Mouse (Mus musculus): ENCODE results near the gene Rab6b. TPM values are rescaled to one million over a fixed set of nuclear protein-coding genes. Genes with fewer than 3 reads are reported as not detected.
"Not testable (repeated sequence)": the region's sequence is repeated elsewhere in the genome, so short reads cannot be mapped to it uniquely, and the experiment has no call there.

The Rab6b gene
- polyA plus RNA-seq, 1 experiment, result 10.1 TPM

- not testable (repeated sequence) for DNase-seq (ENCODE audit: low read depth)
Measured at GRCm38 (mm10) chr9:103108341-103108798, 3.2 kb upstream of the Rab6b start.

GRCm38 (mm10) chr9:103108943-103109670 lies 2.5 kb upstream of the Rab6b start:
- DNase-seq (ENCODE audit: low read depth), result no peak

DNA sequence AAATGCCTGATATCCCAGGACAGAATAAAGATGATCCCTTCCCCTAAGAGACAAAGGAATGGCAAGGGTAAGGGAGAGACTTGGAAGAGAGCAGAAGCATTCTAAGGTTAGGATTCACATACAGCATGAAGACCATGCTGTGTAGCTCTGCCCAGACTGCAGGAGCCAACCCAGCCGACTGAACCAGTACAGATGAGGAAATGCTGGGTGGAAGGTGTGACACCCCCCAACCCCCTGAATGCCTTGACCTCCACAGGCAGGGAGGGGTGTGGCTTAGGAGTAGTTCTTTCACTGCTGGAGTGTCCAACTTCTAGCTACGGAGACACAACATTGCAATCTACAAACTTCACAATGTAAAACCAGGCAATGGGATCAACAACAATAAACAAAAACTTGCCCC lies 1.7 kb upstream of the Rab6b start:
- DNase-seq (ENCODE audit: low read depth), result no peak

DNA sequence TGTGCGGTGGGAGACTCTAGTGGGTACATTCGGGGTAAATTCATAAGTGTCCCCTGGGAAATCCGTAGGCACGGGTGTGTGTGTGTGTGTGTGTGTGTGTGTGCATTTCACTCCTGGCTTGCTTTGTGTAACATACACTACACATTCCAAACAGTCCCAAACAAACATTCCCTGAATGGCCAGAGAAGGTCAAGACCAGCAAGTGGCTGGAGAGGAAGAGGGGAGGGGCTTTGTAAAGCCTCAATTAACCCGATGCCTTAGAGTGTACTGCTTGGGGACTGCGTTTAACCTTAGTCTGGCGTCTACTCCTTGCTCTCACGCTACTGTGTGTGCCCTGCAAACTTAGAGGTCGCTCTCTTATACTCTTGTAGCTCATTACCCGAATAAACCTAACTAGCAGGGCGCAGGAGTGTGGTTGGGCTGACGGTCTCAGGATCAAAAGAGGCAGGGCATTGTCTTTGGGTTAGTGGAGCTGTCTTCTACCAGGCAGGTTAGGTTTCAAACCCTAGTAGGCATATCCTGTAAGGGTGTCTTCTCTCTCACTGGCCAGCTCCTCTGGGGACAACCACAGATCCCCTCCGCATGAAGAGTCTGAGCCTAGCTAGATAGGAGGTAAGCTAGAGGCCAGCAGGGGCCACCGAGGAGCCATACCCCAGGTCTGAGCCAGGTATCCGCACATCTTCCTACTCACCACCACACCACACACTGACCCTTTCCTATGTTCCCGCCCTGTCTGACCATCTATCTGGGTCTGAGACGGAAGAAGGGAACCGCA lies 673 bp upstream of the Rab6b start:
- DNase-seq (ENCODE audit: low read depth), result no peak

- DNase-seq (ENCODE audit: low read depth), result no peak
Measured at GRCm38 (mm10) chr9:103112471-103113271, 1.1 kb downstream of the Rab6b start.

DNA sequence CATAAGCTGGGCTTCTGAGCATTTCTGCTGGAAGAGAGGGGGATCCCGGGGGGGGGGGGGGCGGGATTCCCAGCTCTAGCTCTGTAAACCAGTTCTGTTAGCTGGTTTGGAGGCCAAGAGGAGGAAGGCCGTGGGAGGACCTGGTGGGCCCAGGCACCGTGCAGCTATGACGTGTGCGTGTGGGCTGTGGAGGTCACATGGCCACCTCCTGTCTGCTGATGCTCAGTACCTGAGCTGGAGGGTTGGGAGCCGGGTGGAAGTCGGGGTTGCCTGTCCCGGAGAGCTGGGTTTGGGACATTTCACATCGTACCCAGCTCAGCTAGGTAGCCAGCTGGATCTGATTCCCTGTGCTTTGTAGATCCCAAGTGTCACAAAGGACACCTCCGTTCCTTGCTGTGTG lies 1.8 kb downstream of the Rab6b start:
- DNase-seq (ENCODE audit: low read depth), result no peak

- no peak for DNase-seq (ENCODE audit: low read depth)
Measured at GRCm38 (mm10) chr9:103114326-103114725, 2.7 kb downstream of the Rab6b start.

- no peak for DNase-seq (ENCODE audit: low read depth)
Measured at GRCm38 (mm10) chr9:103114901-103115300, 3.3 kb downstream of the Rab6b start.

DNA sequence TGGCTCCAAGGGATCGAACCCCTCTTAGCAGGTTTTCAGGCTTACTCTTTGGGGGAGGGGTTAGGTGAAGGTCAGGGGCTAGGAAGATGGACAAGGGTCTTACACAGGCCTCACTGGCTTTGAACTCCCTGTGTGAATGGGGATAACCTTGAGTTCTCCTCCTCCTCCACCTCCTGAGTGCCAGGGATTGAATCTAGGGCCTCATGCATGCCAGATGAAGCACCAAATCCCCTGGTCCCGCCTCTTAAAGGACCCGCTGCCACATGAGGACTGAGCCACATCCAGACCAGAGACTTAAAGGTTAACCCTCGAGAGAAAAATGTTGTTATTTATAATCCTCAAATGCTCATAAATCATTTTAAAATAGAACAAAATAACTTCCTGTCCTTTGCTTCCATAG lies 5.4 kb downstream of the Rab6b start:
- no peak for DNase-seq (ENCODE audit: low read depth)

DNA sequence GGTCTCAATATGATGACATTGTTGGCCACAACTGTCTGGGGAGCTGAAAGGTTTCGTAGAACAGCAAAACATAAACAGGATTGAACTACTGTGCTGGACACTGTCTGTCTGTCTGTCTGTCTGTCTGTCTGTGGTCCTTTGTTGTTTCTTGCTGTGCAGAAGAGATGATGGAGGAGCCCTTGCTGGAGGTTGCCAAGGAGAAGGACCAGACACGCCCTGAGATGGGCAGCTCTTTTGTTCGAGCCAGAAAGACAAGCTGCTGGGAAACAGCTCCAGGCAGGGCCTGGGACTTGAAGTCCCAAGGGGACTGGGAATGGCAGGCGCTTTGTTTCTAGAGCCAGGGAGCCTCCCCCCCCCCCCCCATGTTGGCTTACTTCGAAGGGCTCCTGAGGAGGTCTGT lies 5.9 kb downstream of the Rab6b start:
- no peak for DNase-seq (ENCODE audit: low read depth)

DNA sequence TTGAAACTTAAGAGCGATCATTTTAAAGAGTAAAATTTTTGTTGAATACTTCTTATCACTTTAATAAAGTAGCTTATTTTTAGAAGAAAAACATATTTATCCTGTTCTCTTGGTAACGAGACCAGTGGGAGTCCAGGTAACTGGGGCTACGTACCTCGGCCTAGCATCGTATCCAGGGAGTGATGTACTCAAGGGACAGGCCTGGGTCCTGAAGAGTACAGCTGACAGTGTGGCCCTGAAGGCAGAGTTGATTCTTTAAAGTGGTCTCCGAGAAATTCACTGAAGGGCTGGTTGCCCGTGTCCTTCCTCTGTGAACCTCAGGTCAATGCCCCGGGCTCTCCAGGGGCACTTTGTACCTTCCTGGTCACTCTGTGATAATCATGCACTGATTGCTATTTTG lies 6.4 kb downstream of the Rab6b start:
- DNase-seq (ENCODE audit: low read depth), result no peak

GRCm38 (mm10) chr9:103118651-103119275 lies 7.2 kb downstream of the Rab6b start:
- DNase-seq (ENCODE audit: low read depth), result no peak

DNA sequence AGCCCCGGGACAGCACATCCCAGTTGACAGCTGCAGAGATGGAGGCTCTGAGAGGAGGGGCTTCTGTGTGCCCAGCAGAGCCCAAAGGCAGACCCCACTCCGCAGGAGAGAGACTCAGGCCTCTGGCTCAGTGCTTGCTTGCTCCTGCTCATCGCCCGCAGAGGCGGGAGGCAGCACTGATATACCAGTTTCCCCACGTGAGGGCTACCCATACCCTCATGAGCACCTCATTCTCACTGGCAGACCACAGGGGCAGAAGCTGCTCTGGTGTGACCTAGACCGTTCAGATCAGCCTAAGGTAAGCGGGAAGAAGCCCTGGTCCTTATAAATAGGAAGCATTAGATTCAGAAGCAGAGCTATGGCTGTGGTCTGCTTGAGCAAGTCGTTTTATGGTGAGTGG lies 8.2 kb downstream of the Rab6b start:
- DNase-seq (ENCODE audit: low read depth), result no peak

DNA sequence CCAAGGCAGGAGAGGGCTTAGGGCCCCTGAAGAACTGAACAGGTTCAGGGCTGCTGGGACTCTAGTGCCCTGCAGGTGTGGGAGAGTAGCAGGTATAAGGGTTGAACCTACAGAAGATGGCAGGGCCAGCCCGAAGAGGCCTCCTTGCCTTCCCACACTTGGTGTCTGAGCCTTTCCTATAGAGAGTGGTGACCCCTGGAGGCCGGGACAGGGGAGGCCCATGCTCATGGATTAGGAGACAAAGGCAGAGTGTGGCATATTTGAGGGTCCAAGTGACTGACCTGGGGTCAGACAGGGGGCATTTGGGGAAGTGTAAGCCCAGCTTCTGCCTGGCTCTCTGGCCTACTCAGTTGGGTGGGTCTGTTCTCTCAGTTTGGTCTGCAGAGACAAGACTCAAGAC lies 8.6 kb downstream of the Rab6b start:
- no peak for DNase-seq (ENCODE audit: low read depth)

DNA sequence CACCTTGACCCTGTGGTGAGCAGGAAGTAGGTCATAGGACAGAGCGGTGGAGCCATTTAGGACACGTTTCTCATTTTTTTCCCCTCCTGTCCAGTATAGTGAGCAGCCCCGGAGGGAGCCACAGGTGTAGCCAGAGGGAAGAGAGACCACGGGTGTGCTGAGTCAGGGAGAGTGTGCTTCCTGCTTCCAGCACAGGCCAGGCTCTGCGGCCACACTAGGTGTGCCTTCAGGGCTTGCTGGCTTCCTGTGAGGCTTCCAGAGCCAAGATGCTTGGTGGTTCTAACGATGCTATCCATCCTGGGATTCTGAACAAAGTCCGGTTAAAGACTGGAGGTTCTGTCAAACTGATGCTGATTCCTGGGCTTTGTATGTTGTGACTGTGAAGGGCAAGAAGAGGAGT lies 10.0 kb downstream of the Rab6b start:
- no peak for DNase-seq (ENCODE audit: low read depth)

DNA sequence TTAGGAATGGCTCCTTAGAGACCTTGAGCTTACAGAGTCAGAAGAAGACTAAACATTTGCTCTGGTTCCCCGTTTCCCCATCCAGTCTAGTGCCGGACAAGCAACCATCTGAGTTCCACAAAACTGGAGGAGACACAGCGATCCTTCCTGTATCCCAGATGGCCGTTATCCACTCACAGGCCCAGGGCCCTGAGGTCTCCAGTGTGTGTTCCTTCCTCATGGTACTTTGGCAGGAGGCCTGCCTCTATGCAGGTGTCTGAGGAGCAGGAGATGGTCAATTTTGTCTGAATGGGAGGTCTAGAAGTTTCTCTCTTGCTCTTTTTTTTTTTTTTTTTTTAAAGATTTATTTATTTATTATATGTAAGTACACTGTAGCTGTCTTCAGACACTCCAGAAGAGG lies 13.2 kb downstream of the Rab6b start:
- DNase-seq (ENCODE audit: low read depth), result no peak

GRCm38 (mm10) chr9:103133493-103134124 lies 22.0 kb downstream of the Rab6b start:
- DNase-seq (ENCODE audit: low read depth), result no peak

- no peak for DNase-seq (ENCODE audit: low read depth)
Measured at GRCm38 (mm10) chr9:103134450-103135030, 23.0 kb downstream of the Rab6b start.

DNA sequence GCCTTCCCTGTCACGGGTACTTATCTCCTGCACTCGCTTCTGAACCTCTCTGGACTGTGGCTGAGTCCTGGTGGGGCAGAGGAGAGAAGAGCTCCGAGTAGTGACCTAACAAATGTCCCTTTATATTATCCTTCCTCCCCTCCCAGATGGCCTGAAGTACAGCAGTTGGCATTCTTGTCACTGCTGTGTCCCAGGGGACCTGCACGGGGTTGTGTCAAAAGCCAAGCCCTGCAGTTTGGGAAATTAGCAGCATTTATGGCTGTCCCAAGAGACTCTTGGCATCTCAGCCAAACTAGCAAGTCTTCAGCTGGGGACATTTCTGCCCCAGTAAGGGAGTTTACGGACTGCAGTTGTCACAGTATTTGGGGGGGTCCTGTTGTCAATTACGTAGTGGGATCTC lies 27.9 kb downstream of the Rab6b start:
- no peak for DNase-seq (ENCODE audit: low read depth)

DNA sequence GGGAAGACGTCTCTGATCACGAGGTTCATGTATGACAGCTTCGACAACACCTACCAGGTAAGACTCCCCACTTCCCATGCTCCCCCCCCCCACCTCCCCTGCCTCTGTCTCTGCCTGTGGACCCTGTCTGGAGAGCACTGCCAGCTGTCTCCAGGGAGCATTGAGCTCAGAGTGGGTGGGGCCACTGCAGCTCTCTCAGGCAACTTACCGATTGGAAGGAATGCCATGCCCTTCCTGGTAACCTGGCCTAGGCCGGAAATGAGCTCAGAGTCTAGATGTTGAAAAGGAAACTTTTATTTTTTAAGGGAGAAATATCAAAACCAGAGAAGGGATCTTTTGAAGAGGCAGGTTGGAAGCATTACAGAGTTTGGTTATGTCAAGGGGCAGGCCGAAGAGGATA lies 28.8 kb downstream of the Rab6b start:
- DNase-seq (ENCODE audit: low read depth), result no peak

- DNase-seq (ENCODE audit: low read depth), result no peak
Measured at GRCm38 (mm10) chr9:103141266-103141665, 29.7 kb downstream of the Rab6b start.

Data from gonadal fat pad, adult 2 months (tissue).